Mouse (Mus musculus) bone marrow macrophage, adult 2 months (primary cell): ENCODE results near the gene Arhgef40.

Experiments used
- CTCF ChIP-seq: IDR thresholded peaks from 2 replicates; pipeline ENCODE4 v1.5.1; 2012; ENCODE audit warnings: low read depth, mild to moderate bottlenecking, low read length, moderate library complexity
- POLR2A ChIP-seq: IDR thresholded peaks from 2 replicates; pipeline ENCODE4 v1.6.1; 2012; ENCODE audit warnings: mild to moderate bottlenecking, low read depth, low read length, borderline replicate concordance

- TF ChIP-seq CTCF (no peak), POLR2A (no peak)
Measured at GRCm38 (mm10) chr14:52017662-52018061, 33.1 kb downstream of the Arhgef40 start.
